Mouse (Mus musculus) liver, postnatal 0 days (tissue): Measurements from ENCODE around the gene Comt.

Experiments
- CTCF ChIP-seq: sonication (generic); IDR thresholded peaks from 2 replicates; pipeline ENCODE4 v1.5.1; 2016; ENCODE audit warnings: antibody characterized with exemption, low read depth
- EP300 ChIP-seq: IDR thresholded peaks from 2 replicates; pipeline ENCODE4 v1.6.1; 2016; ENCODE audit warnings: antibody characterized with exemption, low read depth, mild to moderate bottlenecking

DNA sequence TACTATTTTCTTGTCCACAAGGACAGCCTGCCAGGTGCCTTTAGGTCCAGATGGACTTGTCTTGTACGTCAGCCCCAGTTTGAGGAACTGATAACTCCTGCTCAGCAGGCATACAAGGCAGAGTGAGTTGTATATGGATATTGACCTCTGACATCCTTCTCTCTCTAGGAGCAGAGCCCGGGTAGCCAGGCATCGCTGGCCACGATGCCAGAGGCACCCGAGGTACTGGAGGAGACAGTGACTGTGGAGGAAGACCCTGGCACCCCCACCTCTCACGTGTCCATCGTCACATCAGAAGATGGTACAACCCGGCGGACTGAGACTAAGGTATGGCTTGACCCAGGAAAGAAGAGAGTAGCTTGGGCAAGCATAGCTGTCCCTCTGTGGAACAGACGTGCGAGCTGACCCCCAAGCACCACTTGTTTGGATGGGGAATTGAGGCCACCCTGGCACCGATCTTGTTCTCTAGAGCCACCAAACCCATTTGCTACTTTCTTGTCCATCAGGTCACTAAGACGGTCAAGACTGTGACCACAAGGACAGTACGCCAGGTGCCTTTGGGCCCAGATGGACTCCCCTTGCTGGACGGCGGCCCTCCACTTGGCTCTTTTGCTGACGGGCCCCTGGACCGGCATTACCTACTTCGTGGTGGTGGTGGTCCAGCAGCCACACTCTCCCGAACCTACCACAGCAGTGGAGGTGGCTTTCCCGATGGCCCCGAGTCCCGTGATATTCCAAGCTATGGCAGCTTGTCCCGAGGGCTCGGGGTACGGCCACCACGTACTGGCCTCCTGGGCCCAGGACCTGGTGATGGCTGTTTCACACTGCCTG is 29.6 kb downstream of the Comt start:
- TF ChIP-seq CTCF (no peak), EP300 (no peak)
